9 mouse cellular contexts compared by ENCODE assay signal in the genomic region with DNA sequence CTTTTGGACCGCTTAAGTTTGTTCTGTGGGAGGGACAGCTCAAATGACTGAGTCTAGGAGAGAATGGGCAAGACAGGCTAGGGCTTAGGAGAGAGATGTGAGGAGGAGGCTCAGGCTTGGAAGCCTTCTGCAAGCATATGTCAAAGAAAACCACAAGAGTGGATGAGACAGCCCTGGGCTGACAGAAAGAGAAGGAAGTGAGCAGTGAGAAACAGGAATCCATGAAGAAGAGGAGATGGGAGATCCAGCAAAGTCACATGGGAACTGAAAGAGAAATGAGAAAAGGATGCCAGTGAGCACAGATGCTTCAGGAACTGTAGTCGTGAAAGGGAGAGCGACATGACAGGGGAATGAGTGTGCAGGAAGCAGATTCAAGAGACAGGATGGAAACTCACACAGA.
"Had no signal": no experiment of that assay in that cellular context is flagged by ENCODE, and none has a peak within 500 bp of the region (broad histone marks: within the 10 kb centered on the region; RNA-seq: fewer than 3 reads in every experiment).

No protein-coding gene starts in this region.

- ATAC-seq: intestine, postnatal 0 days had no signal

- DNase-seq: kidney, adult 8-10 months; kidney, postnatal 4 days; lung, adult 18-20 months; midbrain, embryonic 14.5 days; right cerebral cortex, adult 18-20 months; right cerebral cortex, postnatal 25 days; thymus, adult 18-20 months; thymus, postnatal 14 days had no signal
